Mouse (Mus musculus): ENCODE measurements around the gene Bcat2. TPM values are rescaled to one million over a fixed set of nuclear protein-coding genes. Genes with fewer than 3 reads are reported as not detected.

The Bcat2 gene
- polyA plus RNA-seq, 1 experiment from 2014 or later = 47.3 TPM

- Histone ChIP-seq H3K9me3 (replicated peaks; ENCODE audit: control insufficient read depth, low read length) (no peaks in the 10 kb centered on the region), H3K4me1 (ENCODE audit: control insufficient read depth, insufficient read depth, low read length) (peaks cover 4% of the 10 kb centered on the region; the same call in 1 of the 2 replicates), H3K27me3 (ENCODE audit: control insufficient read depth, insufficient read depth, low read length) (no peaks in the 10 kb centered on the region), H3K4me3 (ENCODE audit: low read depth, low read length) (peak overlapping the region; percentile 43), H3K27ac (replicated peaks; ENCODE audit: low read depth, low read length) (no peak overlapping the region), H3K36me3 (replicated peaks; ENCODE audit: control insufficient read depth, insufficient read depth, low read depth, low read length) (no peaks in the 10 kb centered on the region), H3K9ac (replicated peaks; ENCODE audit: low read length) (peak overlapping the region; percentile 54), H3K4me2 (ENCODE audit: low read depth, low read length) (peak overlapping the region; percentile 70)
- WGBS = 3% methylated on average over 28 of the region's 29 CpGs
- ATAC-seq (replicated peaks; ENCODE audit: insufficient number of reproducible peaks, low FRiP score, low TSS enrichment, low read depth) (peak; percentile 68), DNase-seq (ENCODE audit: low spot score) (peak; percentile 72)
These were observed 31.6 kb upstream of the Bcat2 start for GRCm38 (mm10) chr7:45538163-45539041.

DNA sequence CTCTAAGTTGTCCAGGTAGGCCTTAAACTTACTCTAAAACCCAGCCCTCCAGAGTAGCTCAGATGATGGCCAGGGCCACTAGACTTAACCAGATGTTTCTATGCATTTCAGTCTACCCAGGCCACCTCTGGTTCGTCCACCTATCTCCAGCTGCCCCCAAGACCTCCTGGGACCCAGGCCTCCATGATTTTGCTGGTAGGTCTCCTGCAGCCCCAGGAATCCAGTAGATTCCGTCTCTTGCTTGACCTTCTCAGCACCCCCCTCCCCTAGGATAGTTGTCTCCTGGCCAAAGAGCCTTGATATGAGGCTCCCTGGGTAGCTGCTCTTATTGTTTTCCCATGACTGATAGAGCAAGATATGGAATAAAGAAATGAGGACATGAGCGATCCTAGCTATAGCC is 30.9 kb upstream of the Bcat2 start:
- DNase-seq (ENCODE audit: low spot score) = no peak
- Histone ChIP-seq H3K27ac (replicated peaks; ENCODE audit: low read depth, low read length) (no peak overlapping the region), H3K27me3 (ENCODE audit: control insufficient read depth, insufficient read depth, low read length) (no peaks in the 10 kb centered on the region), H3K4me1 (ENCODE audit: control insufficient read depth, insufficient read depth, low read length) (peaks cover 4% of the 10 kb centered on the region; the same call in 1 of the 2 replicates), H3K4me3 (ENCODE audit: low read depth, low read length) (no peak overlapping the region), H3K36me3 (replicated peaks; ENCODE audit: control insufficient read depth, insufficient read depth, low read depth, low read length) (no peaks in the 10 kb centered on the region), H3K4me2 (ENCODE audit: low read depth, low read length) (no peak overlapping the region), H3K9me3 (replicated peaks; ENCODE audit: control insufficient read depth, low read length) (no peaks in the 10 kb centered on the region), H3K9ac (replicated peaks; ENCODE audit: low read length) (no peak overlapping the region)
- WGBS = 80% methylated on average over 3 of the region's 3 CpGs
- no peak for ATAC-seq (replicated peaks; ENCODE audit: insufficient number of reproducible peaks, low FRiP score, low TSS enrichment, low read depth)

GRCm38 (mm10) chr7:45540213-45540612 is 29.7 kb upstream of the Bcat2 start:
- DNase-seq (ENCODE audit: low spot score) (no peak), ATAC-seq (replicated peaks; ENCODE audit: insufficient number of reproducible peaks, low FRiP score, low TSS enrichment, low read depth) (no peak)
- Histone ChIP-seq H3K9me3 (replicated peaks; ENCODE audit: control insufficient read depth, low read length) (no peaks in the 10 kb centered on the region), H3K27ac (replicated peaks; ENCODE audit: low read depth, low read length) (no peak overlapping the region), H3K4me3 (ENCODE audit: low read depth, low read length) (no peak overlapping the region), H3K4me1 (ENCODE audit: control insufficient read depth, insufficient read depth, low read length) (peaks cover 4% of the 10 kb centered on the region; the same call in 1 of the 2 replicates), H3K27me3 (ENCODE audit: control insufficient read depth, insufficient read depth, low read length) (no peaks in the 10 kb centered on the region), H3K36me3 (replicated peaks; ENCODE audit: control insufficient read depth, insufficient read depth, low read depth, low read length) (no peaks in the 10 kb centered on the region), H3K4me2 (ENCODE audit: low read depth, low read length) (no peak overlapping the region), H3K9ac (replicated peaks; ENCODE audit: low read length) (no peak overlapping the region)
- 82% methylated on average over 2 of the region's 2 CpGs for WGBS

- Histone ChIP-seq H3K9ac (replicated peaks; ENCODE audit: low read length) (no peak overlapping the region), H3K4me2 (ENCODE audit: low read depth, low read length) (no peak overlapping the region), H3K4me1 (ENCODE audit: control insufficient read depth, insufficient read depth, low read length) (no peaks in the 10 kb centered on the region), H3K9me3 (replicated peaks; ENCODE audit: control insufficient read depth, low read length) (no peaks in the 10 kb centered on the region), H3K36me3 (replicated peaks; ENCODE audit: control insufficient read depth, insufficient read depth, low read depth, low read length) (no peaks in the 10 kb centered on the region), H3K27me3 (ENCODE audit: control insufficient read depth, insufficient read depth, low read length) (no peaks in the 10 kb centered on the region), H3K4me3 (ENCODE audit: low read depth, low read length) (no peak overlapping the region), H3K27ac (replicated peaks; ENCODE audit: low read depth, low read length) (no peak overlapping the region)
- DNase-seq (ENCODE audit: low spot score) = no peak
- no peak for ATAC-seq (replicated peaks; ENCODE audit: insufficient number of reproducible peaks, low FRiP score, low TSS enrichment, low read depth)
- WGBS = 88% methylated on average over 1 of the region's 1 CpGs
These were observed 25.4 kb upstream of the Bcat2 start for GRCm38 (mm10) chr7:45544525-45544924.

DNA sequence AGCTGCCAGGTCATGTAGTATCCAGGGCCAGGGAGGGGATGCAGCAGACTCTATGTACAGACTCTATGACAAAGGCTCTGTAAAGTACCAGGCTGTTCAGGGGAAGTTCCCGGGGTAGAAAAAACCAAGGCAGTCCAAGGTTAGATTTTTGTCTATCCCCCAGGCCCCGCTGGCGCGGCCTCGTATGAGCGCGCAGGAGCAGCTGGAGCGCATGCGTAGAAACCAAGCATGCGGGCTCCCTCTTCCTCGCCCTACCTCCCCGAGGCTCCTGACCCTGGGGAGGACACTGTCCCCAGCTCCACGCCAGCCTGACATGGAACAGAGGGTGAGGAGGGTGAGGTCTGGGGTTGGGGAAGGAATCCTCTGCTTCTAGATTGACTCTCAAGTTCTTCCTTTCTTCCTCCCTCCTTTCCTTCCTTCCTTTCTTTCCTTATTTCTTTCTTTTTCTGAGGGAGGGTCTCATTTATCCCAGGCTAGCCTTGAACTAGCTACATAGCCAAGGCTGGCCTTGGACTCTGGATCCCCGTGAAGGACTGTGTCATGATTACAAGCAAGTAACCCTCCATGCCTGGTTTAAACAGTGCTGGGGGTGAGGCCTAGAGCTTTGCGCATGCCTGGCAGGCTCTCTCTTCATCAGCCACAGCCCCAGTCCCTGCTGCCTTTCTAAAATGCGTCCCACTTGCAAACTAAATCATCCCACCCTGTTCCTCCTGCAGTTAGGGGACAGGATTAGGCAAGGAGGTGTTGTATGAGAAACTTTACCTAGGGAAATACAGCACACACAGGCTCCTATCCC is 20.1 kb upstream of the Bcat2 start:
- no peaks in the 10 kb centered on the region; the same call in 1 of the 2 replicates for H3K4me1 ChIP-seq (ENCODE audit: control insufficient read depth, insufficient read depth, low read length)
- H3K4me2 ChIP-seq (ENCODE audit: low read depth, low read length) = no peak overlapping the region
- ATAC-seq (replicated peaks; ENCODE audit: insufficient number of reproducible peaks, low FRiP score, low TSS enrichment, low read depth) (no peak), DNase-seq (ENCODE audit: low spot score) (no peak)
- no peak overlapping the region for H3K4me3 ChIP-seq (ENCODE audit: low read depth, low read length)
- H3K9me3 ChIP-seq (replicated peaks; ENCODE audit: control insufficient read depth, low read length) = no peaks in the 10 kb centered on the region
- H3K27me3 ChIP-seq (ENCODE audit: control insufficient read depth, insufficient read depth, low read length) = no peaks in the 10 kb centered on the region
- no peaks in the 10 kb centered on the region for H3K36me3 ChIP-seq (replicated peaks; ENCODE audit: control insufficient read depth, insufficient read depth, low read depth, low read length)
- H3K9ac ChIP-seq (replicated peaks; ENCODE audit: low read length) = no peak overlapping the region
- no peak overlapping the region for H3K27ac ChIP-seq (replicated peaks; ENCODE audit: low read depth, low read length)
- WGBS = 87% methylated on average over 16 of the region's 16 CpGs

DNA sequence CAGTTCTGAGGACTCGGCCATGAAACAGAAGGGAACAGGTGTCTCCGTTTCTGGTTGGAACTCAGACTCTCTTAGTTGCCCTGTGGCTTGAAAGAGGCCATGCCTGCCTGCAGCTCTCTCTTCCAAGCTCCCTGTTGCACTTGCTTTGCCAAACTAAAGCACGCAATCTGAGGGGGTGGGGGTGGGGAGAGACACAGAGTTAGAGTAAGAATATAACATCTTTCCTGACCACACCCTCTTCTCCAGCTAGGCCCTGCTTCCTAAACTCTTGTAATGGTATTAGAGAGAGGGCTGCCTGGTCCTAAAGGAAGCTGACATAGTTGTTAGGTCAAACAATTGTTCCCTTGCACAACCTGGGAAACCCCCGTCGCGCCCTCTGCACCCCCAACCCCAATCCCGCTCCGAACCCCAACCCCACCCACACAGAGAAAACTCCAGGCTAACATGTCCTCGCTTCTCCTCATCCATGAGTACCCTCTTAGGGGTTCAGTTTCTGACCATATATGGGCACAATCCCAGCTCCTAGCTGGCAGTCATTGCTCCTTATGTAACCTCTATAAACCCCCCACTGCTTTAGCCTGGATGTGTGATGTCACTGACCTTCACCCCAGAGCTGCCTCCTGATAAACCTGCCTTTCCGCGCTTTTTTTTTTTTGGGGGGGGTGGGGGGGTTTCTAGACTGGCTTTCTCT is 19.0 kb upstream of the Bcat2 start:
- no peaks in the 10 kb centered on the region for H3K27me3 ChIP-seq (ENCODE audit: control insufficient read depth, insufficient read depth, low read length)
- DNase-seq (ENCODE audit: low spot score) (no peak), ATAC-seq (replicated peaks; ENCODE audit: insufficient number of reproducible peaks, low FRiP score, low TSS enrichment, low read depth) (no peak)
- WGBS = 76% methylated on average over 11 of the region's 11 CpGs
- H3K27ac ChIP-seq (replicated peaks; ENCODE audit: low read depth, low read length) = no peak overlapping the region
- H3K4me2 ChIP-seq (ENCODE audit: low read depth, low read length) = no peak overlapping the region
- no peaks in the 10 kb centered on the region for H3K36me3 ChIP-seq (replicated peaks; ENCODE audit: control insufficient read depth, insufficient read depth, low read depth, low read length)
- H3K4me3 ChIP-seq (ENCODE audit: low read depth, low read length) = no peak overlapping the region
- no peaks in the 10 kb centered on the region; the same call in 1 of the 2 replicates for H3K4me1 ChIP-seq (ENCODE audit: control insufficient read depth, insufficient read depth, low read length)
- no peaks in the 10 kb centered on the region for H3K9me3 ChIP-seq (replicated peaks; ENCODE audit: control insufficient read depth, low read length)
- no peak overlapping the region for H3K9ac ChIP-seq (replicated peaks; ENCODE audit: low read length)

GRCm38 (mm10) chr7:45551512-45551883 is 18.5 kb upstream of the Bcat2 start:
- no peak for ATAC-seq (replicated peaks; ENCODE audit: insufficient number of reproducible peaks, low FRiP score, low TSS enrichment, low read depth)
- WGBS = 80% methylated on average over 8 of the region's 8 CpGs

More at GRCm38 (mm10) chr7:45551512-45551883, 18.5 kb upstream of the Bcat2 start:
- H3K9me3 ChIP-seq (replicated peaks; ENCODE audit: control insufficient read depth, low read length) = no peaks in the 10 kb centered on the region
- no peak overlapping the region for H3K27ac ChIP-seq (replicated peaks; ENCODE audit: low read depth, low read length)
- DNase-seq (ENCODE audit: low spot score) = no peak
- no peaks in the 10 kb centered on the region for H3K36me3 ChIP-seq (replicated peaks; ENCODE audit: control insufficient read depth, insufficient read depth, low read depth, low read length)
- no peak overlapping the region for H3K4me3 ChIP-seq (ENCODE audit: low read depth, low read length)
- no peak overlapping the region for H3K4me2 ChIP-seq (ENCODE audit: low read depth, low read length)
- no peaks in the 10 kb centered on the region for H3K27me3 ChIP-seq (ENCODE audit: control insufficient read depth, insufficient read depth, low read length)
- no peak overlapping the region for H3K9ac ChIP-seq (replicated peaks; ENCODE audit: low read length)
- no peaks in the 10 kb centered on the region; the same call in 1 of the 2 replicates for H3K4me1 ChIP-seq (ENCODE audit: control insufficient read depth, insufficient read depth, low read length)
